Mouse (Mus musculus) layer of hippocampus, adult 9-11 months (tissue): ENCODE data around the gene Acbd3.

ENCODE experiments used
- DNase-seq: peaks from one replicate; pipeline ENCODE4 v3.0.0; 2022

Acbd3 gene

DNA sequence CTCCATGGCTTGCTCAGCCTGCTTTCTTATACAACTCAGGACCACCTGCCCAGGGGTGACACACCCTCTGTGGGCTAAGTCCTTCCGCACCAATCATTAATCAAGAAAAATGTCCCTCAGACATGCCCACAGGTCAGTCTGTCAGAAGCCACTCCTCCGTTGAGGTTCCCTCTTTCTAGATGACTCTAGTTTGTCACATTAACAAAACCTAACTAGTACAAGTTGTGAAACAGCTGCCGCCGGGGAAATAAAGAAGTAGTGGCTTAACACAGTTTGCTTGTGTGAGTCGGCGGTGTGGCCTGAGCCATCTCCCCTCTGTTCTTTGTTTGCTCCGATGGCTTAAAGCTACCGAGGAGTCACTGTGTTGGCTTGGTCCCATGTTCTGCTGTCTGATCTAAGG lies 36.8 kb downstream of the Acbd3 start:
- no peak for DNase-seq

DNA sequence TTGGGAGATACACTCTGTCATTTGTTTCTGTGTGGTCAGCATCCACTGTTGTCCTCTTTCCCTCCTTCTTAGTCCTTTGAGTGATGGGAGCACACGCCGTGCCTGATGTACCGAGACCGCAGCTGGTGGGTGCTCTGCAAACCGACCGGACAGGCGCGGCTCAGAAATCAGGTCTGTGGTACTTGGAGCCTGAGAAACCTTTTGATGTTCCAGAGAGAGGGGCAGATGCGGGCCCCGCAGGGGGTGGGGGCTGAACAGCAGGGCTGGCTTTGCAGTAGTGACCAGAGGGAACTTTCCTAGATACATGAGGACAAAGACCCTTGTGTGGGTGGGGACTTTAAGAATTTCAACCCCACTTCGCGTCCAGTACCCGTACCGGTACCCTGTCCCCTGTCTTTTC lies 37.5 kb downstream of the Acbd3 start:
- DNase-seq, result no peak

DNA sequence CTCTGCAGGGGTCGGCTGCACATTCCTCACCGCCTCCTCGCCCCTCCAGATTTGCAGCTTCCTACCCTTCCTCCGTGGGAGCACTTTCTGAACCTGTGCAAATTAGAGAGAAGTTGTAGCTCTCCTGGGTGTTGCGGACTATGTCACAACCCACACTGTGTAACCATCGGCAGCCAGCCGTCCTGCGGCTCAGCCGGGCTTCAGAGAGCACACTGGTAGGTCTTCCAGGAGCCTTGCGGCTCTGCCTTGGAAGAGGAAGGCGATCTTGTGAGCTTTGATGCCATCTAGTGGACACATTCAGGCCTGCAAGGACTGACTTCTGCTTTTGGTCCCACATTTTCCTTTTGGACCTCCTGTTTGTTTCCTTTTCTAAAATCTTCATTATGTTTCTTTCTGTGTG lies 38.0 kb downstream of the Acbd3 start:
- DNase-seq, result peak; percentile 82

DNA sequence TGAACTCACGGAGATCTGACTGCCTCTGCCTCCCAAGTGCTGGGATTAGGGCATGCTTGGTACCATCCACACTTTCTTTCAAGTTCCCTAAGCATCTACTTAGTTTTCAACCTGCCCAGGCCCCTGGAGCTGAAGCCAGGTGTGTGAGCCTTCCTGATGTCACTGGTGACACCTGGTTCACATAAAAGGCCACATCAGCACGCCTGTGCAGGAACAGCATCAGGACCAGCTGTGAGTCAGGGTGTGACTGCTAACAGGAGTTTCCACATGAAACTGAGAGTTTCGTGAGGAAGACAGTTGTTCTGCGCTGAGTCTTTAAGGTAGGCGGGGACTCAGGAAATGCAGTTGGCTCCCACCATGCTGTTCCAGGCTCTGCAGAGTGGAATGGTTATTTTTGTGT lies 39.5 kb downstream of the Acbd3 start:
- DNase-seq, result no peak

DNA sequence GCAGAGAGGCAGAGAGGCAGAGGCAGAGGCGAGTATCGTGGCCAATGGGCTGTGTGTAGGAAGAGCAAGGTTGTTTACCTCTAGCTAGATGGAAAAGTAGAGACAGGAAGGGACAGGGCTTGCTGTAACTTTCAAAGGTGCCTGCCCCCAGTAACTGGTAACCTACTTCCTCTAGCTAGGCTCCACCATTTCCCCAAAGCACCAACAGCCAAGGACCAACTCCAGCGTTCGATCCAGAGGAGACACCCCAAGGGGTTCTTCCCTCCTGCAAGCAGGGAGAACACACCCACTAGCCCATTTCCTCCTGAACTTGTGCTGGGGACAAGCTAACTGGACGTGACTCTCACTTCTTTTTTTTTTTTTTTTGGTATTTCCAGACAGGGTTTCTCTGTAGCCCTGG lies 40.7 kb downstream of the Acbd3 start:
- DNase-seq, result no peak

DNA sequence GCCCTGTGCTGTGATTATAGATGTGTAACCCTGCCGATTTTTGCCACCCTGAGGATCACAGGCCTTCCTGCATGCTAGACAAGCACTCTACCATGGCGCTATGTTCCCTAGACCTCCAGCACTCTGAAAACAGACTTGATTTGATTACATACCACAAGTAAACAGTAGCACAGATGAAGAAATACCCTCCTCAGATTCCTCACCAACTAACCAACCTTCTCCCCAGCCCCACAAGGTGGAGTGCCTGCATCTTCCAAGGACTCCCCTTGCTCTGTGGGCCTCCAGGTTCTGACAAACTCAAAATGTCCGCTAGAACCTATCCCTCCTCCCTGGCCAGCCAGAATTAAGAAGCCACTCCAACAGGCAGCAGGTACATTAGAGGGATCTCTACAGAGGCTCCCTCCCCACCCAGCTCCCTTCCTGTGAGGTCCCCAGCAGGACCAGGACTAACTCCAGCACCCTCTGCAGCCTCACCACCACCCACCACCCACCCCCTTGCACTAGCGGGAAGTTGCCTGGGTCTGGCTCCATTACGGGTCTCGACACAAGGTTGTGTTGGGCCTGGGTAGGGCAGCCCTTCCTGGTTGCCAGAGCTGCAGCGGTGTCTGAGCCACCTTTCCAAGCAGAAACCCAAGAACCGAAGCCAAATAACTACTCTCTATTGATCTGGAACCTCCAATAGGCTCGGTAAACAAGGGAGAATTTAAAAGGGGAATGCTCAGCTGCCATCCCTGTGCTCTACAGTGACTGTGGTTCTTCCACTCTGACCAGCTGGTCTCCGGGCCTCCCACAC lies 41.9 kb downstream of the Acbd3 start:
- DNase-seq, result no peak

DNA sequence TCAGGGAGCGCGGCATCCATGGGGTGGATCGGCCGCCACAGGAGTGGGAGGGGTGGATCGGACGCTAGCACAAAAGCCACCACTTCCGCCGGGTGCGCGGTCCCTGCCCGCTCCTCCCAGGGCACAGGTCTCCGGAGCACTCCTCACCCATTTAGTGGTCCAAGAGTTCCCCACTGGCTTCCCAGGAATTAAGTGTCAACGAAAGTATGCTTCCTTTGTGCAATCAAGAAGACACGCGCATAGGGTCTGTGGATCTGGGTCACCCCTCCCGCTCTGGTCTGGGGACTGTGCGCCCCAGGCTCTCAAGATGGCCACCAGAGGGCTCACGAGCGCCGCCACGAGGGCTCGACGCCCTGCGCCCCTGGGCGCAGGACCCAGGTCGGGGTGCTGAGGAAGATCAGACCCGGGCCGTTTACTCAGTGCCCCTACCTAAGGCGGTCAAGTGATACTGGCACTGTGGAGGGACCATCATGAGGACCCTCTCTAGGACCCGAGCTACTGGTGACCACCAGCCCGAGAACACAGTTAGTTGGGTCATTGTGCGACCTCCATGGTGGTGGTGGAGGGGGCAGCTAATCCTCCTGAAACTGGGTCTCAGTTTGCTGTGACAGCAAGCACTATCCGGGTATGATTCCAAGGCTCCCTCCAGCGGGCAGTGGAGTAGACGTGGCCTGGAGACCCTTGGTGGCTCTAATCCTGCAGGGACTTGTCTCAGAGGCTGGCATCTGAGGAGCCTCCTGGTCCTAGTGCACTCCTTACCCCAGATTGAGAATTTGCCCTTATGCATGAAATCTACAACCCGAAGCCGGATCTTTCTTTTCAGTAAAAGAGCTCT lies 42.7 kb downstream of the Acbd3 start:
- peak; percentile 54 for DNase-seq

DNA sequence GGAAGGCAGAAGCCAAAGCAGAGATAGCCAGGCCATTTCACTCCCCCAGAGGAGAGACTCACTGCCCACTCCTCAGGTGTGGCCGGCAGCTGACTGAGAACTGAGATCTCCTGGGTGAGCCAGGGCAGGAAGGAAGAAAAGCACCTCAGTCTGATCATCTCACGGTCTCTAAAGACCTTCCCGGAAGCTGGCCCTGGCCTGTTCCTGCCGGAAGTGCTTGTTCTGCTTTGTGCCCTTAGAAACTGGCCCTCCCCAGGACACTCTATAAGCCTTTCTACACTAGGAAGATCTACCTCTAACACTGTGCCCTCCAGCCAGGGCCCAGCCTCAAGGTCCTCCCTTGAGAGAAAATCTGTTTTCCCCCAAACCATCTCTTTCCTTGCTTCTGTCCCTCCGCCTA lies 45.5 kb downstream of the Acbd3 start:
- DNase-seq, result no peak

DNA sequence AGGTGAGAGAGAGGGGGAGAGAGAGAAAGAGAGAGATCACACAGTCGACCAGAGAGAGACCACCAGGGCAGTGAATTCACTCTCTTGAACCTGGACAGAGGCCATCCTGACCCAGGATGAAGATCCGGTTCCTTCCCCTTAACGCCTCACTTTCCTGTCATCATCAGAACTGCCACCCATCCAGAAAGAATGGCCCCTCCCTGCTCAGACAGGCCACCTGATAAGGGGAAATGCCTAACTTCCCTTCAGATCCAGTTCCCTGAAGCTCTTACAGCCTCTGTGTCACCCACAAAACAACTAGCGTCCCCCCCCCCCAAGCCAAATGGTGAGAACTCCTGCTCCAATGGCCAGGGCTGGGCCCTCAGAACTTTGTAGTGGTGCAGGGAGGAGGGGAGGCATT lies 45.9 kb downstream of the Acbd3 start:
- no peak for DNase-seq

DNA sequence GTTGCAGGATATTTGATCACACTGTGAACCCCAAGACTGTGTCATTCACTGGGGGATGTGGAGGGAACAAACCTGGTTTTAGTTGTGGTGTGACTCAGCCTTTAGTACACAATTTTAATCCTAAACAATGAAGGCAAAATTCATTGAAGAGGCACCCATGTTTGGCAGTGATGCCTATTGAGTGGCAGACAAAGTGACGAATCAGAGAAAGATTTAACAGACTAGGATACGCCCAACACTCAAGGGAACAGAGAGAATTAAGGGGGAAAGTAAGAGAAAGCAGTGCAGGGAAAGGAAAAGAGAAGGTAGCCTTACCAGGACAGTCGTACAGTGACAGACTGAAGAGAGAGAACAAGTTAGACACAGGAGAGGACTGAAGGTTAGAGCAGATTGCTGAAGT lies 46.4 kb downstream of the Acbd3 start:
- no peak for DNase-seq

DNA sequence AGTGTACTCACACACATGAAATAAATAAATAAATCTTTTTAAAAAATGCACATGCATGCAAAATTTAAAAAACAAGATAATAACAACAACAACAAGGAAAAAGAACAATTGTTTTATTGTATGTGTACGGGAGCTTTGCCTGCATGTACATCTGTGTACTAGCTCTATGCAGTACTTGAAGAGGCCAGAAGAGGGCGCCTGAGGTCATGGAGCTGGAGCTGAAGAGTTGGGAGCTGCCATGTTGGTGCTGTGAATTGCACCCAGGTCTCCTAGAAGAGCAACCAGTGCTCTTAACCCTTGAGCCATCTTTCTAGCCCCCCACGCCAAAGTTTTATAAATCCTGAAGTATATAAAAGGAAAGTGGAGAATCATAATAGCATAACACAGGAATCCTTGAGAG lies 48.8 kb downstream of the Acbd3 start:
- no peak for DNase-seq

DNA sequence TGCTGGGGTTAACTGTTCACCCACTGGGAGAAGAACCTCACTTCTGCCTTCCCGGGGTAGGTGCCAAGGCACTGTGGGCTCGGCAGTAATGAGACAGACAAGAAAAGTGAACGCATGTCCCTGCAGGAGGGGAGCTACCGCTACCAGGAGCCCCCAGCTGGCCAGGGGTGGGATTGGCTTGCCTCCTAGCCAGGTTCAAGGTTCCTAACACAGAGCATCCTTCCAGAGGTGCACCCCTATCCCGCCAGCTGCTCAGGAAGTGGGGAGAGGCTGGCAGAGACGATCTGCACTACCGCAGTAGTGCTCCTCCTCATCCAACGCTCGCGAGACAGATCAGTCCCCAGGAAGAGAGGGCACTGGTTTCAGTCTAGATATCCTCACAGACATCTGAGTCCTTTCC lies 49.5 kb downstream of the Acbd3 start:
- DNase-seq, result no peak

DNA sequence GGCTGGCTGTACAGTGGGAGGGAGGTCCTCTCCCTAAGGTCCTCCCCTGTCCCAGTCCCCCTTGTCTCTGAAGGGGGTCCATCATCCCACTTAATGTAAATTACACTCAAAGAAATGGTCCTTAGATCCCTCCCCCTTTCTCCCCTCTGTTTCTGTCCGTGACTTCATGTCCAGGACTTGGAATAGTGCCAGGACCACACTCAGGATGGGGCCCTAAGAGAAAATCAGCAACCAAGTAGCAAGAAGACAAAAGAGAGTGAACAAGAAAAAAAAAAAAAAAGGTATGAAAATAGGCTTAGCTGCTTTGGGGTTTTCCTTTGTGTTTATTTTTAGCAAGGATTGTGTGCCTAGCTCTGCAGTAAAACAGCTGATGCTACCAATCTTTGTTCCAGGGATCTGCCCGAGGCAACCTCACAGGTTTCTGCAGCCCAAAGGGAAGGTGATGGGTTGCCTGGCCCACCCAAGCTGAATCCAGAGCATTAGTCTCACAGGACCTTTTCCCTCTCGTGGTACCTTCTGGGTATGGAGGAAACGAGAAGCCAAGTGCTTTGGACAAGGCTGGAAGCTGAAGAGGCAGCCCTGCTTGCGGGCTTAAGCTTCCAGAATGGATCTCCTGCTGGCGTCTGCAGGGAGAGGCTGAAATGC lies 50.1 kb downstream of the Acbd3 start:
- DNase-seq, result no peak

DNA sequence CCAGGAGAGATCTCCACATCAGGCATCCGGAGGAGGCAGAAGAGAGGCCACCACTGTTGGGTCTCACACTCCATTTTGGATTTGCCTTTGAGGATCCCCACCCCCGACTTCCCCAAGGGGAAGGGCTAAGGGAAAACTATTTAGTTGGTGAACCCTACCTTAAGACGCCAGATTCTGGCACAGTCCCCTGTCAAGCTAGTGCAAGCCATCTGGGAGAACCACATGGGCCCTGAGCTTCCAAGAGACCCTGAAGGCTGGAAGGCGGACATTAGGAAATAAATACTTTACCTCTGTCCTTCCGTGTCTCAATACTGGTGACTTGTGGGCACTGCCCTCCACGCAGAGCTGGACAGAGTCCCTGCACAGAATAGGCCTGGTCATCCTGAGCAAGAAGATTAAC lies 50.7 kb downstream of the Acbd3 start:
- no peak for DNase-seq

DNA sequence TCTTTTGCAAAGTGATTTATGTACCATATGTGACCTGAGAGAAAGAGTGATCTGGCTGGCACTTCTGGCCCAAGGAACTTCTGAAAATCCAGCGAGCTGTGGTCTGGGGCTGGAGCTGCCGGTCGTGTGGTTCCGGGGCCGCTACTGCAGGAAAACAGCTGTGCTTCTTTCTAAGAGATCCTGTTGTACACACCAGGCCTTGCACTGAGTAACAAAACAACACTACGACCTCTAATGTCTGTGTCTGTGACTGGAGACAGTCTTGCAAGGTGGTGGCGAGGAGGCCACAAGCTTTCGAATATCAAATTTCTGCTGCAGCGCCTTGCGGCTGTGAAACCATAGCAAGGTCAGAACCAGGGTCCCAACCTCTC lies 51.4 kb downstream of the Acbd3 start:
- no peak for DNase-seq

DNA sequence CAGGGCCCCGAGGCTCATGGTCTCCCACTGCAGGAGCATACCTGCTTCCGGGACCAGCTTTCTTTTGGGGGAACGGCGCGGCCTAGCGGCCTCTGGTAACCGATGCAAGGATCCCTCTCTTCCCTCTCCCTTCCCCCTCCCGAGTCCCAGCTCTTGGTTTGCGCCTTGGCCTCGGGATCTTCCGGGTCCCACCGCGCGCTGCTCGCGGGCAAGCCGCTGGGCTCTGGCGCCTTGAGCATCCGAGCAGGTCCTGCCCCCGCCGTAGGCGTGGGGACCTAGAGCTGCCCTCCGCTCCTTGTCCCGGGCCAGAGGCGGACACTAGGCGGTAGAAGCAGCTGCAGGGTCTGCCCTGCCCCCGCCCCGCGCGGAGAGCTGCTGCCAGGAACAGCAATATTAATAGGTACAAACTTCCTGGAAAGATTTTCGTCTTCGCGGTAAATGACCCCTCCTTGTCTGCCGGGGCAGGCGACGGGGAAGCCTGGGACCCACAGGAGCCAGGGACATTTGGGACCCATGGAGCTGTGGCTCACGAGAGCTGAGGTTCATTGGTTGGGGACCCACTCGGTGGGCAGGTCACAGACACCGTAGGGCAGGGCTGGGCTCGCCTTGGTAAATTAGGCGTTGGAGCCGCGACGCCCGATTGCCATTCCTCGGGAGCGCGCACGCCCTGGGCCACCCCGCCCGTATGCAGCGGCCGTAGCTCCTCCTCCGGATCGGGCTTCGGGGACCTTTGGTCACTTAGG lies 52.0 kb downstream of the Acbd3 start:
- DNase-seq, result peak; percentile 76

DNA sequence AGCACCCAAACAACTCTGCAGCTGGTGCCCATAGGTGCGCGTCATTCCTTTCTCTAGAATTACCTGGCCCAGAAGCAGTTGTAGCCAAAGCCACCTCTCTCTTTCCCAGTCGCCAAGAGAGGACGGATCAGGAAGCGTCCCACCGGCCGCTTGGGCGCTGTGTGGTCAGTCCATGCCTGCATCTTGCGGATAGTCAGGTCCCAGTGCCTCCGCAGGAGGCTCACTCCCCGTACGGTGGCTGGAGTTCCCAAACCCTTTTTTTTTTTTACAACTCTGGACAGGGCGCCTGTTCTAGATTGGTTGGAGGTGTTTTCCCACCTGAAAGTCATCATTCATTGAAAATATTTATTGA lies 52.5 kb downstream of the Acbd3 start:
- DNase-seq, result no peak

DNA sequence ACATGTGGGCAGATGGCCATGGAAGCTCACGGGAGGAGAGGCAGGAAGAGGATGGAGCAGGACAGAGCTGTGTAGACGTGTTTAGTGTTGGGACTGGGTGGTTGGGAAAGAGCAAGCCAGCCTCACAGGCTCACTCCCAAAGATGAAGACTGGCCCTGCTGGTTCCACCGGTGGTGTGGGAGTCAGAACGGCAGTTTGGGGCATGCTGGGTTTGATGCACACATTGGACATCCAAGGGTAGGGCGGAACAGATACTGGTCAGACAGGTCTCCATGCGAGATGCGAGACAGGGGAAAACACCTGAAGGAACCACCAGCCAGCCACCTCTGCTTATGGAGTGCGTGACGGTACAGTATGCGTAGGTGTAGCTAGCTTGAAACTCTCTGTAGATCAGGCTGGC lies 53.1 kb downstream of the Acbd3 start:
- no peak for DNase-seq

DNA sequence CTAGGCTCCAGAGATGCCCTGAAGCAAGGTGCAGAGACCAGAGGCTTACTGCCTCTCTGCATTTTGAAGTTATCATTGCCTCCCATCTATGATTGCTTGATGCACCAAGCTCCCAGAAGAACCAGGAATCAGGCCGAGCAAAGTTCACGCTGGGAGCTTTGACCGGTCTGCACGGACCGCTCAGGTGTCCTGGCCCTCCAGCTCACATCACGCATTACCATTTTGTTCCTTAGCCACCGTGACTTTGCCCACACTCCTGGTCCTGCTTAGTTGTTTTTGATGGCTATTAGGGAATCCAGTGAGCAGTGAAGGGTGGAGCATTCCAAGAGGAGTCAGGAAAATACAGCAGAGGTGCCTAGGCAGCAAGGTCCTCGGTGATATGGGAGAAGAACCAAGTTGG lies 54.4 kb downstream of the Acbd3 start:
- DNase-seq, result no peak

DNA sequence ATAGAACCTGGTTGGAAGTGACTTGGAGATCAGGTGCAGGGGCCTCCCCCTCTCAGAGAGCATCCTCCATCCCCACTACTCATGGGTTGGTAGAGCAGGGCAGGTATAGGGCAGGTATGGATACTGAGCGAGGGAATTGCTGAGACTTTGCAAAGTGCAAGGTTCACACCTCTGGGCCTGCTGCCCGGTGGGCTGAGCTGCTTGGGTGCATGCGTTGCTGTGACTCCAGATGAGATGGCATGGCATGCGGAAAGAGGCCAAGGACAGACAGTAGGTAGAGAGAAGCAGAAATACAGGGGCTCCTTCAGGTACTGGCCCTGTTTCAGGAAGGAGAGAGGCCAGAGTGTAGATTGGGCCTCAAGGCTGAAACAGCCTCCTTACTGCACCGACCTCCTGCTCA lies 55.4 kb downstream of the Acbd3 start:
- no peak for DNase-seq

DNA sequence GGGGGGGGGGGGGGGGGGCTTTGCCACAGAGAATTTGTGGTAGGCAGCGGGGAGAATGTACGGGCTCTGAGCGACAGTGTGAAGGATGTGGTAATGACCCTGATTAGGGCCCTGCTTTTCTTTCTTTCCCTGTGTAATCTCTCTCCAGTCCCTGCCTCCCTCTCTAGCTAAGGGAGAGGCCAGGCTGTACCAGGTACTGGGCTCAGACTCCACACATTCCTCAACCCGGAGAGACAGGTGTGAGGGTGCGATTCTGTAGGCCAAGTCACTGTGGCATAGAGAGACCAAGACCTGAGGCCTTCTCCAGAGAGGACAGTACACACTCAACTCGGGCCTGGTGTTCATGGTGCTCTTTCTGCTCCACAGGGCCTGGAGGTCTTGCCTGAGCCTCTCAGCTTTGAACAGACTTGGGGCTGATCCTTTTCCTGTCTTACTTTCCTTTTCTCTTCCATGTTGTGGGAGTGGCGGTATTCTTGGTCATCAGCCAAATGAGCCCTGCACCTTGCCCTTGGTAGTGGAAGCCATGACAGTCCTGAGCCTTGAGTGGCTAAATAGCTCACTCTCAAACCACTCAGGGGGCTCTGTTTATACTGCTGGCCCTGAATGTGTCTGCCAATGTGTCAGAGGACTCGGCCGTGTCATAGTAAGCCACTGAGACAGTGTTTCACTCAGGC lies 57.2 kb downstream of the Acbd3 start:
- no peak for DNase-seq

DNA sequence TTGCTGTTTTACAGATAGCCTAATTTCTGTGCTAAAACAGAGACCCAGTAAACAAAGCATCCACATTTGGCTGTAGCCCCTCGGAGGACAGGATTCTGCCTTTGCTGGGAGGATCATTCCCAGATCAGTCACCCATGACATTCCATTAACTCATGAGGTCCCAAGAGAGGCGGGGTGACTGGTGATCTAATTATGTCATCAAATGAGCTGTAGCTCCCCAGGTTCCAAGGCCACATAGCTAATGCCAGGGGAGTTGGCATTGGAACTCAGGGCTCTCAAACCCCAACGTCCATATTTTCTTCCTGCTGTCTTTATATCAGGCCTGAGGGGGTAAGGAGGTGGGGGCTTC lies 57.7 kb downstream of the Acbd3 start:
- DNase-seq, result no peak
